Mouse (Mus musculus) kidney, postnatal 4 days (tissue): ENCODE results near the gene Tas2r118.

Experiments used
- DNase-seq, 2 experiments: peaks; one replicate each; pipeline ENCODE4 v3.0.0; 2021; ENCODE audit warnings: mixed read lengths in 2 of 2

Tas2r118 gene

GRCm38 (mm10) chr6:23969960-23970359, at the start of gene Tas2r118:
TSS of gene Tas2r118 (minus strand) at chr6:23970060.
- DNase-seq = no peak

GRCm38 (mm10) chr6:24018320-24018719, 48.5 kb upstream of the Tas2r118 start:
- no peak for DNase-seq

- no peak for DNase-seq
These were observed 23.4 kb upstream of the Tas2r118 start for GRCm38 (mm10) chr6:23993276-23993675.

- no peak for DNase-seq
These were observed 21.0 kb upstream of the Tas2r118 start for GRCm38 (mm10) chr6:23990687-23991387.

GRCm38 (mm10) chr6:23986293-23986692, 16.4 kb upstream of the Tas2r118 start:
- DNase-seq = no peak

GRCm38 (mm10) chr6:23966980-23967379, 2.9 kb downstream of the Tas2r118 start:
- DNase-seq = no peak

GRCm38 (mm10) chr6:23965925-23966324, 3.9 kb downstream of the Tas2r118 start:
- no peak for DNase-seq

- DNase-seq = no peak
These were observed 6.1 kb downstream of the Tas2r118 start for GRCm38 (mm10) chr6:23963741-23964140.

- DNase-seq = no peak
These were observed 29.1 kb downstream of the Tas2r118 start for GRCm38 (mm10) chr6:23940776-23941175.

- DNase-seq = peak in 1 of 2 experiments; percentile 19
These were observed 31.0 kb downstream of the Tas2r118 start for GRCm38 (mm10) chr6:23938575-23939488.

GRCm38 (mm10) chr6:23936414-23936813, 33.4 kb downstream of the Tas2r118 start:
- DNase-seq = no peak

GRCm38 (mm10) chr6:23923806-23924205, 46.1 kb downstream of the Tas2r118 start:
- DNase-seq = no peak
